Mouse (Mus musculus) gastrocnemius, postnatal 10 days (tissue): ENCODE measurements at regions not wholly inside any gene's neighbourhood (a gene's known extent, or its start where the extent isn't known, plus 50 kb on each side); places are given as distances from the start of the nearest gene placed in this dataset.

Source experiments
- DNase-seq: peaks from one replicate; pipeline ENCODE4 v3.0.0; 2021; ENCODE audit warnings: mixed read lengths

DNA sequence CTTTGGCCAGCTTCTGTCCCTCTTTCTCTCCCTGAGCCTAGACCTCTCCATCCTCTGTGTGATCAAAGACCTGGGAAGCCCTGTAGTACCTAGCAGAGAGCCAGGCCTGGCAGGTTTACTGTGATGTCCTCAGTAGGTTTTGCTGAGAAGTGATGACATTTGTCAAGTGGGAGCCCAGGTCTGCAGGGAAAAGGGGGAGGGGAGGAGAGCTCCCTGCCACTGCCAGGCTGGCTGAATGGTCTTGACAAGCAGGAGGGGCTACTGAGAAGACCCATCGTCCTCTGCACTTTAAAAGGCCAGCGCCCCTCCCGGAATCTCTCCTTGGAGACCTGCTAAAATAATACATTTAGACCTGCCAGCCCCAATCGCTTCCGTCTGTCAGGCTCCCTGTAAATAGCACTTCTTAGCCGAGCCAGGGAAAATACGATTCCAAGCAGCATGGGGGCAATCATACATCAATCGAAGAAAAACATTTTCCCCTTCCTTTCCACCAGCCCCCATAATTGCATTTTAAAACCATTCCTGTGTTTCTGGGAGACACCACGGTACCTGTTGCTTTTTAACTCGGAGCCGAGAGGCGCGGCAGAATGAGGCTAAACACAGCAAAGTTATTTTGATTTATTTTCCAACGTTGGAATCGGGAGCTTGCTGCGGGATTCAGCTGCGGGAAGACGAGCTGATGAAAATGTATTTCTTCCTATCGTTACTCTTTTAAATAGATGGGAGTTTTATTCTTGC is 144.5 kb upstream of the Tle3 start:
- DNase-seq = no peak

DNA sequence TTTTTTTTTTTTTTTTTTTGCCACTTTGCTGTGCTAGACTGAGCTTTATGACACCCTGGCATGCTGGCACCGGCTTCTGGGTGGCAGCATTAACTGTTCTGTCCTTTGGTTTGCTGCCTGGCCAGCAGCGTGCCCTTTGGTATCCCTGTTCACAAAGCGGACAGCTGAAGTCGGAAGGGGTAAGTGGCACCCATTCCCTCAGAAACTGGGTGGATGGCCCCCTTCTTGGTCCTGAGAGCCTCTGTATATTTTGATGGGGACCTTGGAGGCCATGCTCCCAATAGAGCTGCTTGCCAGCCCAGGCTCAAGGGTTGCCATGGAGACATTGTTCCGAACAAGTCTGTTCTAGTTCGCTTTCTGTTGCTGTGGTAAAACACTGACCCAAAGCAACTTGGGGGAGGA is 143.9 kb upstream of the Tle3 start:
- DNase-seq = no peak

GRCm38 (mm10) chr9:61230306-61230705 is 141.9 kb upstream of the Tle3 start:
- no peak for DNase-seq

GRCm38 (mm10) chr9:61232630-61233029 is 139.5 kb upstream of the Tle3 start:
- DNase-seq = no peak

DNA sequence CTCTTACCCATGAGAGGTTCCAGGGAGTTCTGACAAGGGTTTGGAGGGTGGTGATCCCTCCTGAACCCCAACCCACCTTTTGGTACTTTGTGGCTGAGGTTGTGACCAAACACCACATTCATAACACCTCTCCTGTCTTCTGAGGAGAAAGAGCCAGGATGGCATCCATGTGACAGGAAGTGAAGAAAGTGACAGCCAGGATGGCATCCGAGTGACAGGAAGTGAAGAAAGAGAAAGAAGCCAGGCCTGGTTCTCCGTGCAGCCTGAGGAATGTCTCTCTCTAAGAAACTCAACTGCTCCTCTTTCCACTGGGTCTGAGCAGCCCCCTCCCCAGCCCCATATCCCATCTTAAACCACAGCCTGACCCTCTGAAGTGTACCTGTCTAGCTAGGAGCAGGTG is 138.9 kb upstream of the Tle3 start:
- DNase-seq = no peak

DNA sequence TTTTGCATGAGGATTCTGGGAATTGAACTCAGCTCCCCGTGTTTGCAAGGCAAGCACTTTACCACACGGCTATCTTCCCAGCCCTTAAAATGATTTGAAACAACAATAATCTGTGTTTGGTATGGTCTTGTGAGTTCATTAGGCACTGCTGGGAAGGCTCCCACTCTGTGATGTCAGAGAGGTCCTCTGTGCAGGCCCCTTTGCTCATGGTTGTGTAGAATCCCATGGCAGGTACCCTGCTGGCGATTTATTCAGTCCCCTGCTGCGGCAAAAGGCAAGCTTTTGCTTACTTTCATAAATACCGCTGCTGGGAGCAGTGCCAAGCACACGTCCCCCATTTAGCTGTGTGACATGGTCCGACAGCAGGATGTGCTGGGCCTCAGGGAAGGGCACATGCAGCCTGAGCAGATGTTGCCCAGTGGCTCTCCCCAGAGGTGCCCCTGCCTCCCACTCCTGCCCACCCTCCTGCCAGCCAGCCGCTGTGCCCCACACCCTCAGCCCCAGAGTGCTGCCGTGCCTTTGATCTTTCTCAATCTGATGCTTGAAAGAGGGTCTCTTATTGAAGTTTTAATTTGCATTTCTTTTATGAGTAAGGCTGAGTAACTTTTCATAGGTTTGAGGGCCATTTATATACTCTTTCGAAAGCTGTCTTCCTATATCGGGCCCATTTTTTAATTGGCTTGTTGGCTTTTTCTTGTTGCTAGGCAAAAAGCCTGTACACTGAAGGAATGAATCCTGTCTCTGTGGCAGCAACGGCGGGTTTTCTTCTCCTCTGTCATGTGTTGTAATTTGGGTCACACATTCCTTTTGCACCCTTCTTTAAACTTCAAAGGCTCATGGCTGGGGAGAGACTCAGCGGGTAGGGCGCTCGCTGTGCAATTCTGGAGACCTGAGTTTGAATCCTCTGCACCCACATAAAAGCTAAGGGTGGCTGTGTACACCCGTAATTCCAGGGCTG is 136.2 kb upstream of the Tle3 start:
- DNase-seq = no peak

DNA sequence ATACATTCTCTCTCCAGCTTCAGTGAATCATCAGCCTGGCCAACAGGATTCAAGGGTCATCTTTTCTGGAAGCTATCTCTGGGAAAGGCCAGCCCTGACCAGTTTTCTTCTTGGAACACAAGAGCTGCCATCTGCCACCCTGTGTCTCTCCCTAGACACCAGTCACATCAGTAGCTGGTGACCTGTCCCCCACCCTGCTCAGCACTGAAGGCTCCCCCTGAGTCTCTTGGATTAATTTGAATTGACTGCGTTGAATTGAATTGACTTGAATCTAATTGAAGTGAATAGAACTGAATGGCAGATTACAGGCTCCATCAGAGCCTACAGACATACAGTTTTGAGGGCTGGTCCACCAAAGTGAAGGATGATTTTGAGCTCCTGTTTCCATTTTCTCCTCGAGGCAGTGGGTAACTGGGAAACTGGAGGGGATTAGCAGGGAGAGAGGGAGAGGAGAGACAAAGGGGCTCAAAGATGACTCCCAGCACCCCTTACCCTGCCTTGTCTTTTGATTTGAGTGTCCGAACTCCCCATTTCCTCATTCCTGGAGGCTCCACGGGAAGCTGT is 133.4 kb upstream of the Tle3 start:
- DNase-seq = no peak

DNA sequence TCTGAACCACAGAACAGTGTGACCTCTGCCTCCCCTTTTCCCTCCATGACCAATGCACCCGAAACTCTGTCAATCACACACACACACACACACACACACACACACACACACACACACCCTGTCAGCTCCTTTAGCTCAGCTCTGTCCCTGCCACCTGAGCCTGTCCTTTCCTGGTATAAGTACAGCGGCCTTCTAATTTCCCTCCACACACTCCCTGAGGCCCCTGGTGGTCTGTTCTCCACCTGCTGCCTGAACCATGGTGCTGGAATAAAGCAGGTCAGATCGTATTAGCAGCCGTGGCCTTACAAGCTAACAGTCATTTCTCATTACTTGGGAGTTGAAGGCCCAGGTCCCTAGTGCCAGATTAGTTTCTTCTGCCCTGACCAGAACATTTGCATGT is 132.8 kb upstream of the Tle3 start:
- DNase-seq = no peak

DNA sequence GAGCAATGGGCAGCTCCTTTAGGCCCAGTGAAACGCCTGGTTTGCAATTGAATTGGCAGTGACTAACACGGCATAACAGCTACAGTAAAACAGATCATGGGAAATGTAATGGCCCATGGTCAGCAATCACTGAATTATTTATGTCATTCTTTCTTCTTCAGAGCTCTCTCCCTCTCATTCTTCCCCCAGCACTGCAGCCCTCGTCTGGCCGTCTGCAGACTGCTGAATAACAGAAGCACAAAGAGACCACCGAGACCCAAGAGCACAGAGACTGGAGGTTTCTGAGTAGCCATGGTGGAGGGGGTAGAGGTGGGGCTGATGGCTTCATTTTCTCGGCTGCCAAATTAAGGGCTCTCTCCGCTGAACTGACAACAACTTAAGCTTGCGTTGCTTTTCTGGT is 130.7 kb upstream of the Tle3 start:
- DNase-seq = no peak

GRCm38 (mm10) chr9:61242167-61242860 is 129.9 kb upstream of the Tle3 start:
- DNase-seq = no peak

DNA sequence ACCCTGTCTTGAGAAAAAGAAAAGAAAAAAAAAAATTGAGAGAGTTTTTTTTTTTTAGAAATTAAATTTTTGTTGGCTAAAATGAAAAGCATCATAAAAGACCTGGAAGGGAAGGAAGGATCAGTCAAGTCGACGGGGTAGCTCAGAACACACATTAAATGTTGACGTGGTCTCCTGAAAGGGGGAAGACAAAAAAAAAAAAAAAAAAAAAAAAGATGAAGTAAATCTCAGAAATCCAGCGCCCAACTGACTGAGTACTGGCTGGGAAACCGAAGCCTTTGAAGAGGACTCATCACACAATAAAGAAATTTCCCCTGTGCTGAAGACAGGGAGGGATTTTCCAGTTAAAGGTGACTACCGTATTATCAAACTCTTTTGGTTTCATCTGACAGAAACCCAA is 128.9 kb upstream of the Tle3 start:
- DNase-seq = no peak

DNA sequence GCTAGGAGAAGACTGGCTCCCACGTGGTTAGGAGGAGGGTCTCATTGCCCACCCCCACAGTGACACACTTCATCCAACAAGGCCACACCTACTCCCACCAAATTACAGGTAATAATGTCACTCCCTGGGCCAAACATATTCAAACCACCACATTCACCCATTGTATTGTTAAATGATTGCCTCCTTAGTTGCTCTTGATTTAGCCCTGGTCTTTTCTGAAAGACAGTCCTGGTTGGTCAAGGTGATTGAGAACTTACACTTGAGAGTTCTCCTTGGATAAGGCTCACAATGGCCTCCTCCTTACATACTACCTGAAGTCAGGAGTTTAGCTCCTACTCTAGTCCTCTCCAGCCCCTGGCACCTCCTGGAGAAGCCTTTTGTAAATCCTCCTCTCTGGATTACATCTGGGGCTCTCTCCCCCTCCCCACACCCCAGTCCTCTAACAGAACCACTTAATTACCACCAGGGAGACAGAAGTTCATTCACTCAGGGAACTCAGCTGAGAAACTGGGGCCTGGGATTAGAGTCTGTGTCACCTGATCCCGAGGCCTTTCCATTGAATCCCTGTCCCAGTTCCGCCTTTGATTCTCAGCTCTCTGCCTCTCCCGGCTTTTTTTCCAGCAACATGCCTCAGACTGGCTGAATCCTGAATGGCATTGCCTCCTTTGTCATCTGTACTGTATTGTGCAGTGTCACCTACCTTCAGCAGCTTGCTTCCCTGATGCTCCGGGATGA is 122.3 kb upstream of the Tle3 start:
- DNase-seq = no peak

DNA sequence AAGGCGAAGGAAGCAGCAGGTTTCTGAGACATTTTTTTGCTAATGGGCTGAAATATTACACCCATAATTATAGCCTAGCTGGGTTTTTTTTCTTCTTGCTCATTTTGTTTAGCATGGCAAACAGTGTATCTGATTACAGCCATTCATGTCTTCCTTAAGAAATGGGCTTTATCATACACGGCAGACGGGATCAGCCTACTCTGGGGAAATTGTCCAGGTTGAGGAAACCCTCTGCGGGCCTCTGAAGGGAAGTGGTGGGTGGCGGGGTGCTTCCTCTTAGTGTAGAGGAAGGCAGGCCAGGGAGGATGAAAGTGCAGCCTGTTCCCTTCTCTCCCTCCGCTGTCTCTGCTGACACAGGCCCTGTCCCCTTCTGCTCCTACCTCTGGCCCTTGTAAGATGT is 120.6 kb upstream of the Tle3 start:
- no peak for DNase-seq

- no peak for DNase-seq
Observed at GRCm38 (mm10) chr9:61253761-61254160, 118.4 kb upstream of the Tle3 start.

DNA sequence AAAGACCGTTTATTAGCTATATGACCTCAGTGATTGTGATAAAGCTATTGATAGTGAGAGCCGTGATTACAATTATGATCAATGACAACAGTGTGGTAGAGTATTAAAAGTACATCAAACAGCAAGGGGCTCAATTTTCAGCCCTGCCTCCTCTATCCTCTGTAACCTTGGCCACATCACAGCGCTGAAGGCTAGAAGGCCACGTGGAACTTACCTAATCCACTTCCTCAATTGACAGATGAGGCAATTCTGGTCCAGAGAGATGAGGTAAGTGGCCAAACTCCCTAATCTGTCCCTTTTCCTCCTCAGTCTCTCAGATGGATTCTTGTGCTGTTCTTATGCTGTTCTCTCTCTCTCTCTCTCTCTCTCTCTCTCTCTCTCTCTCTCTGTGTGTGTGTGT is 114.7 kb upstream of the Tle3 start:
- DNase-seq = no peak

DNA sequence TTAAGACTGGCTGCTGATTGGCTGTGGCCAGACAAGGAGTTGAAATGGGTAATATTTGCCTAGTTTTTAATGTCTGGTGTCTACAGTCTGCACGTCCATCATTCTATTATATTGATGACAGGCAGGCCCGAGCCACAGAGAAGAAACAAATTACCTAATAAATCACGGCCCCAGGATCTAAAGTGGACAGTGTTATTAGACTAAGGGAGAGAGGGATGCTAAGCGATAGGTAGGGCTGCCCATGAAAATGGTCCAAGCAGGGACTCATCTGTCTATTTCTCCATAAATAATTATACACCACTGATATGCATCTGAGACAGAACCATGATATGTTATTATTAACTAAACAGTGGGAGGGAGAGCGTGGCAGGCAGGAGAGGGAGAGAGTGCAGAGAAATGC is 114.1 kb upstream of the Tle3 start:
- no peak for DNase-seq

GRCm38 (mm10) chr9:61259421-61260174 is 112.6 kb upstream of the Tle3 start:
- DNase-seq = no peak

GRCm38 (mm10) chr9:61261263-61261662 is 110.9 kb upstream of the Tle3 start:
- DNase-seq = no peak

GRCm38 (mm10) chr9:61261739-61262333 is 110.3 kb upstream of the Tle3 start:
- no peak for DNase-seq

GRCm38 (mm10) chr9:61263335-61263734 is 108.8 kb upstream of the Tle3 start:
- no peak for DNase-seq

DNA sequence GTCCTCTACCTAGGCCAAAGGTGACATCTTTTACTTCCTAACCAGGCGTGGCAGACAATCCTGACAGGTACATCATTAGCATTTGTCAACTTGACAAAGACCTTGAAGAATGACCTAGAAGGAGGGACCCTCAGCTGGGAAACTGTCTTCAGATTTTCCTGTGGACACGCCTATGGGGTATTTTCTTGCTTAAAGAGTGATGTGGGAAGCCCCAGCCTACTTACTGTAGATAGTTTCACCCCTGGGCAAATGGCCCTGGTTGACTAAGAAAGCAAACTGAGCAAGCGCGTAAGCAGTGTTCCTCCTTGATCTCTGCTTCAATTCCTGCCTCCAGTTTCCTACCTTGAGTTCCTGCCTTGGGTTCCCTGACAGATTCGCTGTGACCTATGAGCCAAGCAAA is 106.7 kb upstream of the Tle3 start:
- DNase-seq = no peak
